Mouse (Mus musculus): ENCODE measurements around the gene Cep128. TPM values are rescaled to one million over a fixed set of nuclear protein-coding genes. Genes with fewer than 3 reads are reported as not detected.

The Cep128 gene
- polyA plus RNA-seq, 1 experiment from 2014 or later = 8.8 TPM

GRCm38 (mm10) chr12:91312591-91312990 is 71.6 kb downstream of the Cep128 start:
- no peak for DNase-seq (ENCODE audit: low spot score)

- no peak for DNase-seq (ENCODE audit: low spot score)
Observed at GRCm38 (mm10) chr12:91307733-91308132, 76.5 kb downstream of the Cep128 start.

DNA sequence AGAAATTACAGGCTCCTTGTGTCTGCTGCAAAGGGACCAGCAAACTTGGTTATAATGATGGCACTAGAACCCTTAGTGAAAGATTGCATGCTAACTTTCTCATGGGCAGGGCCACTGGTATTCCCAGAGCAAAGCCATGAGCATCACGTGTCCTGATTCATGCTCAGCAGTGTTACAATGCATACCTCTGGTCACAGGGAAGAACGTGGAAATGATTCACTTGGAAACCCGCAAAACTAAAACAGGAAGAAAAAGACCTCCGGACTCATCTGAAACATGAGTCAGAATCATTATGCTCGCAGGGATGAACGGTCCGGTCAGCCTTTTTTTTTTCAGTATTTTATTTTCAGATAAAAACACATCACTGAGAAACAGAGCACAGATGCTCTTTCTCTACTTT is 78.4 kb downstream of the Cep128 start:
- DNase-seq (ENCODE audit: low spot score) = no peak

DNA sequence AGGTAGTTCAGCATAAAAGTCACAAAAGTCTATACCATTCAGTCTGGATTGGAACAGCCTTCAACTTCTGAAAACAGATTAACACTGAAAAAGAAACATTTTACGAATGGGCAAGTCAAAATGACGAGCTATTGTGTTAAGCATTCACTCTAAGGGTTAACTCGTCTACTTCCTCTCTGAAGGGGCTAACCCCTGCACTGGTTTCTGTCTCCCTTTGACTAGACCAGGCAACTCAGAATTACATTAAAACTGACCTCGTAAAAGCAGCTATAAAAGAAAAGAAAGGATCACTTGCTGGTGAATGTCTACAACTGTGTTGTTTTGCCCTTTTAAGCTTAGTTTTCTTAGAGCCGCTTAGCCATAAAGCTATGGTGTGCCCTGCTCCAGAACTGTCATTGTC is 79.2 kb downstream of the Cep128 start:
- DNase-seq (ENCODE audit: low spot score) = no peak

DNA sequence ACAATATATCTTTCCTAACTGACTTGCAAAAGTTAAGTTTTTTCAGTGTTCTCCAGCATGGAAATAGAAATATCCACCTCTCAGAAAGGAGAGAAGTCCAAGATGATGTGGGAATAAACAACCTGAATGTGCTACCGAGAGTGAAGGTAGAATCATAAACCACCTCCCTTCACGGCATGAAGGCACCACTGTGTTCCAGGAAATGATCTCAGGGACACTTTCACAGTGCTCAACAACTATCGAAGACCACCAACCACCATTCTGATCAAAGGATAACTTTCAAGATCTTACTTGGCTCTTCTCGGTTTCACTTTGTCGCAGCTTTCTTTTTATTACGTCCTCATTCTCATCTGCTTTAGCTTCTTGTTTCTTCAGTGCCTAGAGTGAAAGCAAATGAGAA is 85.5 kb downstream of the Cep128 start:
- DNase-seq (ENCODE audit: low spot score) = no peak

GRCm38 (mm10) chr12:91295870-91296269 is 88.3 kb downstream of the Cep128 start:
- no peak for DNase-seq (ENCODE audit: low spot score)

GRCm38 (mm10) chr12:91295436-91295835 is 88.8 kb downstream of the Cep128 start:
- no peak for DNase-seq (ENCODE audit: low spot score)

DNA sequence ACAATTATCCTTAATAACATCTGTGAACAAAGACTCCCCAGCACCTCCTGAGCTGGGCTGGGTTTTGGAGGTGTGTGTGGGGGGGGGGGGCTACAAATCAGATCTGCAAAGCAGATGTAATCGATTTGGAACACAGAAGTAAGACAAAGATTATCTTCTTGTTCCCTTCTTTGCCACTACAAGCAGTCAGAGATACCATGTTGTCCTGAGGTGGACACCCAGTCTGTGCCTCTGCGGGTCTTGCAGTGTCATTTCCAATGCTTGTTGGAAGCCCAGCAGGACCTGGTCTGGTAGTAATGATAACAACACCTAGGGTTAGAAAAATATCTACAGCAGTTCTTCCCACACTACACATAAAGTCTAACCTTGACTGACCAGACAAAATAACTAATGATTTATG is 110.3 kb downstream of the Cep128 start:
- no peak for DNase-seq (ENCODE audit: low spot score)

GRCm38 (mm10) chr12:91269634-91270033 is 114.6 kb downstream of the Cep128 start:
- no peak for DNase-seq (ENCODE audit: low spot score)

- DNase-seq (ENCODE audit: low spot score) = no peak
Observed at GRCm38 (mm10) chr12:91268974-91269373, 115.2 kb downstream of the Cep128 start.

DNA sequence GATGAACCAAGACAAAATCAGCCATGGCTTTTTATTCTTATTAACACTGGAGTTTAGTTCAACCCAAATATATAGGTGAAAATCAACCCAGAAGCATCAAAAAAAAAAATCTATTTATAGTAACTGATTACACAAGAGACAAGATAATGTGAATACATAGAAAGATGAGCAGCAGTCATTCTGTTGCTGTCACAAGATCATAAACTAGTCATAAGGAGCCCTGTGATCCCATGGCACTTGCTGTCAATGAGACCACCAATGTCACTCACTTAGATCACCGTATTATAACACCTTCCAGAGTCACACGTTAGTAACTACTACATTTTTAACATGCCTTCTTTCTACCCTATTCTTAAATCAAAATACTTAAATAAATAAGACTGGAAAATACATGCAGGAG is 118.2 kb downstream of the Cep128 start:
- DNase-seq (ENCODE audit: low spot score) = no peak

- no peak for DNase-seq (ENCODE audit: low spot score)
Observed at GRCm38 (mm10) chr12:91265462-91265861, 118.7 kb downstream of the Cep128 start.

- no peak for DNase-seq (ENCODE audit: low spot score)
Observed at GRCm38 (mm10) chr12:91264828-91265355, 119.3 kb downstream of the Cep128 start.

GRCm38 (mm10) chr12:91263705-91264104 is 120.5 kb downstream of the Cep128 start:
- no peak for DNase-seq (ENCODE audit: low spot score)

DNA sequence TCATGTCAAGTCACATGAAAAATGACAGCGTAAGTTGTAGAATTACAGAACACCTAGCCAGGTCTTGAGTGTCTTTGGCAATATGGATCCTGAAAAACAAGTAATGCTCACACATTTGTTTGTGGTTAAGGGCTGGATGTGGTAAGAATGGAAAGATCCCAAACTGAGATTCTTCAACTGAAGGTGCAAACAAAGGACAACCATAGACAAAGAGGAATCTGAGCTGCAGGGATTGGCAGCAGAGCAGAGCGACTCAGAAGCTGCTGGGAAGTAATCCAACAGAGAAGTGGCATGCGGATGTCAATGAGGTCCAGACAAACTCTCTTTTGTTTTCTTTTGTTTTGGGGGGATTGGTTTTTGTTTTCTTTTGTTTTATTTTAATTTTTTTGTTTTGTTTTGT is 121.4 kb downstream of the Cep128 start:
- DNase-seq (ENCODE audit: low spot score) = no peak

- no peak for DNase-seq (ENCODE audit: low spot score)
Observed at GRCm38 (mm10) chr12:91256334-91256733, 127.9 kb downstream of the Cep128 start.

DNA sequence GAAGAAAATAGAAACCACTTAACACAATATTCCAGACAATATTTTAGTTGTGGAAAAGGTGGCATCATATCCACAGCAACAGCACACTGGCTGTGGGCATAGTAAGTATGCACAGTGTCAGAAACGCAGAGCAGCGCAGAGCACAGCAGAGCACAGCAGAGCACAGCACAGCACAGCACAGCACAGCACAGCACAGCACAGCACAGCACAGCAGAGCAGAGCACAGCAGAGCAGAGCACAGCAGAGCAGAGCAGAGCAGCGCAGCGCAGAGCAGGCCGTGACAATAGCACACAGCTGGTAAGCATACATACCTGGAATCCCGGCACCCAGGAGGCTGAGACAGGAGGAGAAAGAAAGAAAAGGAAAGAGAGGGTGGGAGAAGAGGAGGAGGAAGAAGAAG is 129.4 kb downstream of the Cep128 start:
- DNase-seq (ENCODE audit: low spot score) = no peak

DNA sequence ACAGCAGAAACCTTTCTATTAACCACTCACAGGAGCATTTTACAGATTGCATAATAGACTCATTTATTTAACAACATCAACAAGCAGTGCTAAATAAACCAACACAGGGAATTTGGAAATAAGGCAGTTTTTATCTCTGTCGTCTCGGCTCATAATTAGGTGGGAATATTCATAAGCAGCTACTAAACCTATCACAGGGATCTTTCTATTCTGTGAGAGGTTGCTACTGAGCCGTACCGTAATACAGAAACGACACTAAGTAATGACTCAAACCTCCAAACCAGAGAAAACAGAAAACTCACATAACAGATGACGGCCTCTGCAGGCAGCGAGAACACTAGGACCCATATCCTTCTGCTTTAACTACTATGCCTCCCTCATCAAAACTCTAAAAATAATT is 163.6 kb downstream of the Cep128 start:
- no peak for DNase-seq (ENCODE audit: low spot score)

DNA sequence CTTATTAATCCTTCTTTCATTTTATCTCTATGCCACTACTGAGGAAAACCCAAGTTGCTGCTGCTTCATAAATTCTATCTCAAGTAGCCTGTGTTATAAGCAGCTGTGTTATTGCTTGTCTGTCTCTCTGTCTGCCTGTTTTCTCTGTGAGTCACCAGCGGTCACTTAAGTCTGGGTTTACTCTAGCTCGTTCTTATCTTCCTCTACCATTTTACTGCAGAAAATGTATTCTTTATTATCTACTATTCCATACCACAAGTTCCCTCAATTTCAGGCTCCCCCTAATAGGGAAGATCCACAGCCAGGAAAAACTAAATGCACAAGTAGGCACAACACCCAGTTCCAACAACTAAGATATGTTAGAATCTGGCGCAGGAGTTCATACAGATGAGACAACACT is 178.7 kb downstream of the Cep128 start:
- DNase-seq (ENCODE audit: low spot score) = no peak

DNA sequence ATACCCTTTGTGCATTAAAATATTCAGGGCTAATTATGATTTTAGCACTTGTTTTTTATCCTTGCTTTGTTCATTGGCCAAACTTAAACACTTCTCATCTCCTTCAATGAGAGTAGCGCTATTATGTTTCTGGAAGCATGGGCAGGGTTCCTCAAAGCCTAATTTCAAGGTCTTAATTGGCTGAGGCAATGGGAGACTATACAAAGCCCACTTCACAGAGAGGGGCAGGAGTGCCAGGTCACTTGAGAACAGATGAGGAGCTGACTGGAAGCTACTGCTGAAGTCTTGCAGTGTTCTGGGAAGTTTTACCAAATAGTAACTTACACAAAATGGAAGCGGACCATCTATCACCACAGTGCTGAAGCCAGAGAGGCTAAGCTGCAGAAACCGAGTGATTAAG is 179.9 kb downstream of the Cep128 start:
- no peak for DNase-seq (ENCODE audit: low spot score)

DNA sequence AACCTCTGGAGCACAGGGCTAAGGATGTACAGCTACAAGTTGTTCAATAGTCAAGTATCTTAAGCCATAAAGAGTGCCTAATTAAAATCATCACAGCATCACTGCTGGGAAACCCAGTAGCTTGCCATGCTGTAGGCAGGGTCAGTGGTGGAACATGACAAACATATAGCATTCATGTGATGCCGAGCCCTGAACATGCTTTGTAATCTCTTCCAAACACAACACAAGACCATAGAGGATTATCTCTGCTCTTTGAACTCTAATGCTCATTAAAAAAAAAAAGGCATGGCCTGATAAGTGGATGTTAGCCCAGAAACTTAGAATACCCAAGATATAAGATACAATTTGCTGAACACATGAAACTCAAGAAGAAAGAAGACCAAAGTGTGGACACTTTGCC is 181.7 kb downstream of the Cep128 start:
- no peak for DNase-seq (ENCODE audit: low spot score)

DNA sequence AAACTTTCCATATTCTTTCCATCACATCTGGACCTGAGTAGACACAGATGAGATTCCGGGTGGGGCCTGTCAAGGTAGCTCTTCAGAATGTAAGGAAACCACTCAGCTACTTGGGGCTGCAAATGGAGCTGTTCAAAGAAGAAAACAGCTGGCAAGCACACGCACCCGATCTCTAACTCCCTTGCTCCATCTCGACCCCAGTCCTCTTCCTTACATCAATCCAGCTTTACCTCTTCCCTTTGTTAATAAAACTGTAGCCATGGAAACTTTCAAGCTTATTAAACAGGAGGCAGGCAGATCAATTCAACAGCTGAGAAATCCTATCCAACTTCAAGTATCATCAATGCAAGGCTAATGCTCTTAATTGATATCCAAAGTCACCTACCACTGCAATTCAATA is 195.1 kb downstream of the Cep128 start:
- DNase-seq (ENCODE audit: low spot score) = no peak

DNA sequence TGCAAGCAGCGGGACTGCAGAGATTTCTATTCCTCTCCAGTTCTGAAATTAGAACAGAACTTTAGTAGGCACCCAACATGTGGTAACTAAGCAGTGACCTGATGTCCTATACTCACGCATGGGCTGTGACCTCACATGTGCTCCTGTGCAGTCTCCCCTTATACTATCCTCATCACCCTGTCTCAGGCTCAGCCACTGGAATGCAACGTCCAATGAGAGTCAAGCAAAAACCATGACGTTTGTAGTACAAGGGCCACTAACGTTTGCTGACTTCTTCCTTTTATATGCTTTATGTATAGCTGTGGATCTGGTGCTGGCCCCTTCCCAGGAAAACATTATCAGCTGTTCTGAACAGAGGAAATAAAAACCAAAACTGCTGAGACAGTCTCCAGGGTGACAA is 198.6 kb downstream of the Cep128 start:
- DNase-seq (ENCODE audit: low spot score) = no peak

DNA sequence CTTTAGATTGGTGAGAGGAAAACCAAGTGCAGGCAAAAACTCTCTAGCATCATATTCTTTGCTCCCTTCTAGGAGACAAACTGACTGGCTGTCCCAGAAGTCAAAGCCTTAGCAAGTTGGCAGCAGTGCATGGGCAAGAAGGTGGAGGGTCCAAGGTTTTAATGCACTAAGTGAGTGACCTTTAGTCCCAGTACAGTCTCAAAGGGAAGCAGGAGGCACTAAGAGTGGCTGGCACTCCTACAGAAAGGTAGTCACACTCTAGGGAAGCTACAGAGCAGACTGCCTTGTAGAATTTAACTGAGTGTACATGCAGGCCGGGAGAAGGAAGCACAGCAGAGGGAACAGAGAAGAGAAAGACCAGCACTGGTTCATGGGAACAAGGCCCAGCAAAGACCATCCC is 199.6 kb downstream of the Cep128 start:
- no peak for DNase-seq (ENCODE audit: low spot score)

All from thymus, postnatal 0 days (tissue).